Mouse (Mus musculus) urinary bladder, postnatal 10 days (tissue): Measurements from ENCODE around the gene Gm20388.

Source experiments
- DNase-seq: peaks from one replicate; pipeline ENCODE4 v3.0.0; 2022; ENCODE audit warnings: low spot score

Gm20388 gene

DNA sequence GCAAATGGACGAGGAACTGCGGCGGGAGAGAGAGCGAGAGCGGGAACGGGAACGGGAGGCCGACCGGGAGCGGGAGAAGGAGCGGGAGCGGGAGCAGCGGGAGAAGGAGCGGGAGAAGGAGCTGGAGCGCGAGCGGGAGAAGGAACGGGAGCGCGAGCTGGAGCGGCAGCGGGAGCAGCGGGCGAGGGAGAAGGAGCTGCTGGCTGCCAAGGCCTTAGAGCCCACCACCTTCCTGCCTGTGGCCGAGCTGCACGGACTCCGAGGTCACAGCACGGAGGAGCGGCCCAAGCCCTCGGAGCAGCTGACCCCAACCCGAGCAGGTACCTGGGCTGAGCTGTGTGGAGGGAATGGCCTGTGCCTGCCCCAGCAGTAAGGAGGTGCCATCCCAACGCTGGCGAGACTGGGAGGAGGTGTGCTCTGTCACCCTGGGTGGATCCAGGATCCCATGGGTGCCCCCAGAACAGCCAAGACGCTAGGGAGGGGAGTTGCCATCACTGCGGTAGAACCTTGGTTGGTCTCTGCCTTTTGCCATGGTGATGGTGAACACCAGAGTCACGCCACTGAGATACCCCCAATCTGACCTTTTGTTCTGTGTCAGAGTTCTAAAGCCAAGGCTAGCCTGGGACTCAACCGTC, 657.6 kb downstream of the Gm20388 start:
- no peak for DNase-seq

GRCm38 (mm10) chr8:120569123-120569522, 658.5 kb downstream of the Gm20388 start:
- no peak for DNase-seq

DNA sequence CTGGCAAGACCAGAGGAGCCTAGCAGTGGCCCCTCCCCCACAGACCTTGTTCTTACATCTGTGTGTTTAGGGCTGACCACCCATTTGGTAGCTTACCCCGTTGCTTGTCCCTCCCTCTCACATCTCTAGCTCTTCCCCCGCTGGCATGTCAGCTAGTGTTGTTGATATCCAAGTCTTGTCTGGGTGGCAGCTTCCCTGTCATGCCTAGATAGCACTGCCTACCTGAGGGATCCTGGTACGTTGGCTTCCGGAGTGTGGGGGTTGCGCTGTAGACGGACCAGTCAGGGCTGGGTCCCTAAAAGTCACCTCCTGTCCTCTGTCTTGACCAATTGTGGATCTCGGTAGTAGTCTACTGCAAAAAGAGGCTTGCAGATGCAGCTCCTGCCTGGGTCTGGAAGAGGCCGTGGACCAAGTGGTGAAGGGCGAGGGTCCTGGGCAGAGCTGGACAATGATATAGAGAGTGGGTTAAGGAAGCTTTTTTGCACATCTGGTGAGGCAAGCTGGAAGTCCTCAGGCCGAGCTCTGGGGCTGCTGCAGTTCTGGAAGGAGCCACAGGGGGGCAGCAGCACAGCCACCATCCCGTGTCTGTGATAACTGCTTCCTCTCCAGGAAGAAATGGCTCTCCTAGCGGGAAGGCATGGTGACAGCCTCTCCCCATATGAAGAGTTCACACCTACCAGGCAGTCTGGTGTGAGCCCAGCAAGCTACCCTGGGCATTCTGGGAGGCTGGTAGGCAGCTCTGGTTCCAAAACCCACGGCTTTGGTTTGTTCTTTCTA, 659.5 kb downstream of the Gm20388 start:
- no peak for DNase-seq

DNA sequence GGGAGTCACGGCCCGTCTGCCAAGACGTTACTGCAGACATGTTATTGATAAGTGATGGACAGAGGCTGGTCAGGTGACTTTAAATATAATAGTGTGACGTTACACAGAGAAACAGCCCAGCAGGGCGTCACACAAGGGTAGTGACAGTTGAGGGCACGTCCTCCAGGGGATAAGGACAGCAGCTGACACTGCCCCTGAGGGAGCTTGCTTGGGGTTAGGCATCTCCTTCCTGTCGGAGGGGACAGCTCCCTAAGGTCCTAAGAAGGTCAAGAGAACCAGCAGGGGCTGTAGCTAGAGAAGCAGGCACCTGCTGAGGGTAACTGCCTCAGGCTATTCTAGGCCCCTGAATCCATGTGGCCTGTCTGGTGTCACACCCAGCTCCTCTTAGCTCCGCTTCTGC, 660.9 kb downstream of the Gm20388 start:
- no peak for DNase-seq

DNA sequence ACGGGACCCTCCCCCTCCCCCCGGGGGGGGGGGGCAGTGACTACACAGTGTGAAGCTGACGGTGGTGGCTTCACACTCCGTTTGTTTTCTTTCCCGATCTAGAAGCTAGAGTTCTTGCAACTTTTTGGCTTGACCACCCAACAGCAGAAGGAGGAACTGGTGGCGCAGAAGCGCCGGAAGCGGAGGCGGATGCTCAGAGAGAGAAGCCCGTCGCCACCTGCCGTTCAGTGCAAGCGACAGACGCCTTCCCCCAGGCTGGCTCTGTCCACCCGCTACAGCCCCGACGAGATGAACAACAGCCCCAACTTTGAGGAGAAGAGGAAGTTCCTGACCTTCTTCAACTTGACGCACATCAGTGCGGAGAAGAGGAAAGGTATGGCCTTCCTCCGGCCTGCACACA, 661.9 kb downstream of the Gm20388 start:
- no peak for DNase-seq

- DNase-seq = no peak
These were observed 663.2 kb downstream of the Gm20388 start for GRCm38 (mm10) chr8:120573866-120574265.

DNA sequence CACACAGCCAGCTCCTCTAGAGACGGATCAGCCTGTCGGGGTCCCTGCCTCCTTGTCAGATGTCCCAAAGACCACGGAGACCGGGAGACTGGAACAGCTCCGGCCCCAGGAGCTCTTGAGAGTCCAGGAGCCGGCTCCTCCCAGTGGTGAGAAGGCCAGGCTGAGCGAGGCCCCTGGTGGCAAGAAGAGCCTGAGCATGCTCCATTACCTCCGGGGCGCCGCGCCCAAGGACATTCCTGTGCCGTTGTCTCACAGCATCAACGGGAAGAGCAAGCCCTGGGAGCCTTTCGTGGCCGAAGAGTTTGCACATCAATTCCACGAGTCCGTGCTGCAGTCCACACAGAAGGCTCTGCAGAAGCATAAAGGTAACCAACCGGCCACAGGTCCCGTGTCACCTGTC, 664.3 kb downstream of the Gm20388 start:
- DNase-seq = no peak

DNA sequence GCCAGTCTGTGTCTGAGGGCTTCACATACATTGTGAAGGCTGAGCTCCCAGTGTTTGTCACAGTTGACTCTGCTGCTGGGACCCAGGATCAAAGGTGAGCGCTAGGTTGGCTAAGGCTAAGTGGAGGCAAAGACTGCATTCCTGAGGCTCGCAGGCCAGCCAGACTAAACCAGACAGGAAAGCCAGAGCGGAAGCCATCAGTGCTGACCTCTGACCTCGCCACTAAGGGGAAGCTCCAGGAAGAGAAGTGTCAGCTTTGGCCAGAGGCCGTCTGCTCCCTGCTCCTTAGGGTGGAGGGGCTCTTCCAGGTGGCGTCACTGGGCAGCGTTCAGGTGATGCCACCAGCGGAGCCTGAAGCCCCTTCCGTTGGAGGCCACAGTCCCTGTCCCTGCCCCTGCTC, 665.2 kb downstream of the Gm20388 start:
- no peak for DNase-seq

- no peak for DNase-seq
These were observed 667.2 kb downstream of the Gm20388 start for GRCm38 (mm10) chr8:120577821-120578220.

GRCm38 (mm10) chr8:120580336-120581000, 669.8 kb downstream of the Gm20388 start:
- no peak for DNase-seq

- DNase-seq = no peak
These were observed 670.7 kb downstream of the Gm20388 start for GRCm38 (mm10) chr8:120581329-120581728.

DNA sequence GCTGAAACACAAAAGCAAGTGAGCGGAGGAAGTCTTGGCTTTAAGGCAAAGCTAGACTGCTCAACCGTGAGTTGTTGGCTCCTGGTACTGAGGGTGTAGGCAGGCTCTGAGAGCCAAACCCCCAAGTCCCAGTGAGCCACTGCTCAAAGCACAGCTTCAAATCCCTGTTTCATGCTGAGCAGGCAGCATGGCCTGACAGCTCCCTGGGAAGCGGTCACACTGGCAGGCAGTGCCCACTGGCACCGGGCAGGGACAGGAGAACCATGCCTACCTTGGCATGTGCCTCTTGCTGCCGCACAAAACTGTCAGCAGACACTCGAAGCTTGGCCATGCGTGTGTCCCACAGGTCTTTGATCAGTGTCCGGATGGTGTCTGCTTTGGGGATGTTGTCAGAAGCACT, 671.2 kb downstream of the Gm20388 start:
- DNase-seq = no peak

- no peak for DNase-seq
These were observed 674.9 kb downstream of the Gm20388 start for GRCm38 (mm10) chr8:120585521-120585920.

- DNase-seq = peak; percentile 95
These were observed 678.5 kb downstream of the Gm20388 start, which contains the start of gene Gins2 for GRCm38 (mm10) chr8:120588908-120589771. Gins2 (minus strand) TSS chr8:120589304.

- no peak for DNase-seq
These were observed 679.3 kb downstream of the Gm20388 start for GRCm38 (mm10) chr8:120589921-120590320.

DNA sequence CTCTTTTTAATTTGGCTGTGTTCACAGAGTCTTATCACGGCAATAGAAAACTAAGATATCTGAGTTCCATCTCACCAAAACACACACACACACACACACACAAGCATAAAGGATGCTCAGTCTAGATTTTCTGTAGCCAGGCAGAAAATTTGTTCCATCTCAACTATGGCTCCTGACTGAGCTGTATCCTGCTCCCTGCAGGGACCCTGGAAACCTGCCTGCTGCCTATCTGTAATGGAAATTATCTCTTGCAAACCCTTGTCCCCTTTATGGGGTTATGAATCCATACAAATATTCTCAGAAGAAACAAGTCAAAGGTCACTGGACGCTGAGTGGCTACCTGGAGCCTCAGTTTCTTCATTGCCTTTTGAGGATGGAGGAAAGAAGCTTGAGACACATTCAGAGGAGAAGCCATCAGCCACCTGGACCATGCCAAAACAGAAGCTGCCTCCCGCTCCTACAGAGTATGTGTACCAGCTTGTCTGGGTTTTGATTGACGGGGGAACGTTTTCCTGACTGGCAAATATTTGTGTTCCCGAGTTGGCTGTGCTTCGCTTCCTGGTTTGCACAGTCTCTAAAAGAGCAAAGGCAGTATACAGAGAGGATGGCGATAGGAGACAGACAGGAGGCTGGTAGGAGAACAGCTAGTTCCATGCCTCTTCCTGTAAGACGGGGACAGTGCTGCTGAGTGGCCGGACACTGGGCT, 681.1 kb downstream of the Gm20388 start:
- DNase-seq = no peak

DNA sequence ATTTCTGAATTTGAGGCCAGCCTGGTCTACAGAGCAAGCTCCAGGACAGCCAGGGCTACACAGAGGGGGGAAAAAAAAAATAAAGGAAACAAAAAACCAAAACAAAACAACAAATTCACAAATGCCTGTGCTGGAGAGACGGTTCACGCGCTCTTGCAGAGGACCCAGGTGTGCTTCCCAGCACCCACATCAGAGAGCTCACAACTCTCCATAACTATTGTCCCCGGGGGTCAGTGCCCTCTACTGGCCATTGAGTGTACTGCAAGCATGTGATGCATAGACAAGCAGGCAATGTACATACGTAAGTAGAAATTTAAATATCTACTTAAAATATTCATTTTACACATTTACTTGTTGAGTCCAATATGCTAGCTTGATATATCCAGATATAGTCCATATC, 683.9 kb downstream of the Gm20388 start:
- DNase-seq = no peak

- DNase-seq = no peak
These were observed 685.3 kb downstream of the Gm20388 start for GRCm38 (mm10) chr8:120595963-120596362.

GRCm38 (mm10) chr8:120598579-120598978, 687.9 kb downstream of the Gm20388 start:
- DNase-seq = no peak

DNA sequence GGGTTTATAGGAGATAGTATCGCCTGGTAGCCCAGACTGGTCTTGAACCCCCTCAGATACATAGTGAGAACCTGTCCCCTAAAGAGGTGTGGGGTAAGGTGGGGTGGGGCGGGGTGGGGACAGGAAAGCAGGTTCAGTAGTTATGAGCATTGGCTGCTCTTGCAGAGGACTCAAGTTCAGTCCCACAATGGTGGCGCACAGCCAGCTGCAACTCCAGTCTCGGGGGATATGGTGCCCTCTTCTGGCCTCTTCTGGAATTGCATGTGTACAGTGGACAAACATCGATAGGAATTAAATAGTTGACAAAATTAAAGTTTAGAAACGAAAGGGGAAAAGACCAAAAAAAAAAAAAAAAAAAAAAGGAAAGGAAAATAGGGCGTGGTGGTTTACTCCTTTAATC, 688.9 kb downstream of the Gm20388 start:
- DNase-seq = peak; percentile 47

GRCm38 (mm10) chr8:120602672-120603071, 692.0 kb downstream of the Gm20388 start:
- no peak for DNase-seq
